Mouse (Mus musculus) cerebellum, adult 11 months (tissue): ENCODE measurements around the gene Arid3b.

Source experiments
- DNase-seq: peaks from one replicate; pipeline ENCODE4 v3.0.0; 2022

Gene Arid3b

DNA sequence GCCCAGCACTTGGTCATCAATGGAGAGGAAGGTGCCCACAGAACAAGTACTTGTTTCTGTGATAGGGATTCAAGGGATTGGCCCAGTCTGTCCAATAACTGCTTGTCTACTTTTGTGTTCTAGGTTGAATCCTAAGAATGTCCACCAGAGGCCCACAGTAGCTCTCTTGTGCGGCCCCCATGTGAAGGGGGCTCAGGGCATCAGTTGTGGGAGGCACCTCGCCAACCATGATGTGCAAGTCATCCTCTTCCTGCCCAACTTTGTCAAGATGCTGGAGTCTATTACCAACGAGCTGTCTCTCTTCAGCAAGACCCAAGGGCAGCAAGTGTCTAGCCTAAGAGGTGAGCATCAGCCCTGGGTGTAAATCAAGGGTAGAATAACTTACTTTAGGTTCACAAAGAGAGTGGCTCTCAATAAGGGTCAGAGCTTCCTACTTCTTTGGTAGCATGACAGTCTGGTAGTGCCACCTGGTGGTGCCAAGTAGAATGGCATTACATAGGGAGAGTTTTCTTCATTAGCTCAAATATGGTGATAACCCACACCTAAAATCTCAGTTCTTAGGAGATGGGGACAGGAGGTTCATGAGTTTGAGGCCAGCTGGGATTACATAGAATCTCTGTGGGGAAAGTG lies 92.0 kb downstream of the Arid3b start:
- DNase-seq: peak; percentile 52
